Mouse (Mus musculus) heart, postnatal 0 days (tissue): Measurements from ENCODE around the gene Dot1l. TPM values are rescaled to one million over a fixed set of nuclear protein-coding genes. Genes with fewer than 3 reads are reported as not detected.

Source experiments
- ATAC-seq: fragments of 200-750 bp; cut with Nextera tagmentation; 2 replicates; pipeline ENCODE4 v1.8.0; 2017; ENCODE audit warnings: low read depth, moderate number of reproducible peaks, moderate library complexity; ENCODE audit not compliant: insufficient read depth
- DNase-seq: peaks from one replicate; pipeline ENCODE4 v3.0.0-alpha.2; 2016; ENCODE audit warnings: low spot score
- H3K27ac ChIP-seq: fragments of 300-500 bp; sonication (generic); 2 replicates; pipeline ENCODE4 v1.5.1; 2014; ENCODE audit warnings: low read depth, mild to moderate bottlenecking
- H3K27me3 ChIP-seq: fragments of 300-500 bp; sonication (generic); 2 replicates; pipeline ENCODE4 v1.6.1; 2014; ENCODE audit warnings: low read length, mixed read lengths; ENCODE audit not compliant: control insufficient read depth, insufficient read depth
- H3K36me3 ChIP-seq: fragments of 300-500 bp; sonication (generic); replicated peaks from 2 replicates; pipeline ENCODE4 v1.6.1; 2014; ENCODE audit warnings: low read length, mixed read lengths; ENCODE audit not compliant: control insufficient read depth, insufficient read depth
- H3K4me1 ChIP-seq: fragments of 300-500 bp; sonication (generic); 2 replicates; pipeline ENCODE4 v1.6.1; 2014; ENCODE audit warnings: antibody characterized with exemption; ENCODE audit not compliant: control insufficient read depth, insufficient read depth
- H3K4me2 ChIP-seq: fragments of 300-500 bp; sonication (generic); 2 replicates; pipeline ENCODE4 v1.6.1; 2014; ENCODE audit warnings: low read depth, mild to moderate bottlenecking, low read length, moderate library complexity
- H3K4me3 ChIP-seq: fragments of 300-500 bp; sonication (generic); 2 replicates; pipeline ENCODE4 v1.5.1; 2014; ENCODE audit warnings: low read depth, low read length
- H3K9ac ChIP-seq: fragments of 300-500 bp; sonication (generic); replicated peaks from 2 replicates; pipeline ENCODE4 v1.6.1; 2014; ENCODE audit warnings: low read depth, low read length, mixed read lengths
- H3K9me3 ChIP-seq: fragments of 300-500 bp; sonication (generic); replicated peaks from 2 replicates; pipeline ENCODE4 v1.6.1; 2016; ENCODE audit warnings: low read length; ENCODE audit not compliant: control insufficient read depth
- CTCF ChIP-seq: IDR thresholded peaks from 2 replicates; pipeline ENCODE4 v1.5.1; 2016; ENCODE audit warnings: antibody characterized with exemption, control low read depth, low read depth
- EP300 ChIP-seq: IDR thresholded peaks from 2 replicates; pipeline ENCODE4 v1.6.1; 2016; ENCODE audit warnings: antibody characterized with exemption, low read depth
- WGBS: fragments of 180-500 bp; shearing (Covaris S2); extraction: QIAGEN DNeasy Blood & Tissue Kit; methylation state at CpG from one replicate; pipeline ENCODE4 v1.1.7; 2014; 5-methylcytosine and 5-hydroxymethylcytosine counted together
- polyA plus RNA-seq: library from polyadenylated mRNA; unstranded; fragments of >200 nt; fragmentation: Nextera tagmentation; extraction: Ambion mirVana; gene quantifications from 2 replicates; pipeline ENCODE4 v1.2.1, GENCODE M21; 2015
- total RNA-seq: library from RNA; depleted of rRNA; stranded (reverse); fragments of >200 nt; gene quantifications from 2 replicates; pipeline ENCODE4 v1.2.3, GENCODE M21; 2014; ENCODE audit warnings: low replicate concordance

The Dot1l gene
- total and polyA plus RNA-seq, 2 experiments from 2014 or later, result 14.0 to 19.4 TPM

GRCm38 (mm10) chr10:80732611-80733101, 22.4 kb upstream of the Dot1l start:
- Histone ChIP-seq H3K9ac (no peak overlapping the region), H3K4me1 (peaks cover 10% of the 10 kb centered on the region; the same call in 1 of the 2 replicates), H3K9me3 (no peaks in the 10 kb centered on the region), H3K4me3 (no peak overlapping the region), H3K4me2 (no peak overlapping the region), H3K36me3 (peaks cover 55% of the 10 kb centered on the region), H3K27ac (no peak overlapping the region), H3K27me3 (no peaks in the 10 kb centered on the region)
- ATAC-seq (no peak), DNase-seq (no peak)
- WGBS, result 77% methylated on average over 6 of the region's 6 CpGs
- no peak for TF ChIP-seq EP300
- no peak for TF ChIP-seq CTCF

- Histone ChIP-seq H3K4me3 (no peak overlapping the region), H3K27ac (0 out of 2 replicates have a peak overlapping the region, but pooled peaks have one; percentile 25), H3K27me3 (no peaks in the 10 kb centered on the region), H3K36me3 (peaks cover 17% of the 10 kb centered on the region), H3K4me2 (no peak overlapping the region), H3K4me1 (peaks cover 21% of the 10 kb centered on the region), H3K9me3 (no peaks in the 10 kb centered on the region), H3K9ac (no peak overlapping the region; the same call in 1 of the 2 replicates)
- no peak for DNase-seq
- TF ChIP-seq CTCF (no peak), EP300 (no peak)
- WGBS, result 29% methylated on average over 5 of the region's 5 CpGs
- no peak for ATAC-seq
Measured at GRCm38 (mm10) chr10:80736731-80737130, 18.3 kb upstream of the Dot1l start.

- Histone ChIP-seq H3K36me3 (peaks cover 7% of the 10 kb centered on the region; the same call in 1 of the 2 replicates), H3K4me2 (no peak overlapping the region), H3K9me3 (no peaks in the 10 kb centered on the region), H3K4me1 (peaks cover 26% of the 10 kb centered on the region), H3K27me3 (no peaks in the 10 kb centered on the region), H3K4me3 (no peak overlapping the region), H3K27ac (no peak overlapping the region), H3K9ac (no peak overlapping the region)
- TF ChIP-seq CTCF (peak; percentile 24), EP300 (no peak)
- ATAC-seq (no peak), DNase-seq (no peak)
- 67% methylated on average over 1 of the region's 1 CpGs for WGBS
Measured at GRCm38 (mm10) chr10:80738657-80739056, 16.3 kb upstream of the Dot1l start.

- no peaks in the 10 kb centered on the region; the same call in 1 of the 2 replicates for H3K36me3 ChIP-seq
- H3K27me3 ChIP-seq, result no peaks in the 10 kb centered on the region
- WGBS, result 7% methylated on average over 5 of the region's 5 CpGs
- TF ChIP-seq EP300 (no peak), CTCF (no peak)
- H3K9ac ChIP-seq, result peak overlapping the region; percentile 96
- ATAC-seq (no peak), DNase-seq (no peak)
- H3K4me2 ChIP-seq, result peak overlapping the region; percentile 95
- peaks cover 26% of the 10 kb centered on the region for H3K4me1 ChIP-seq
- peak overlapping the region; percentile 98 for H3K4me3 ChIP-seq
- H3K9me3 ChIP-seq, result no peaks in the 10 kb centered on the region
- peak overlapping the region; percentile 80 for H3K27ac ChIP-seq
Measured at GRCm38 (mm10) chr10:80741146-80741545, 13.9 kb upstream of the Dot1l start.

- H3K4me2 ChIP-seq, result peak overlapping the region; percentile 95
- under 1% methylated on average over 46 of the region's 46 CpGs for whole genome bisulfite sequencing
- H3K9ac ChIP-seq, result peak overlapping the region; percentile 96
- peaks cover 20% of the 10 kb centered on the region for H3K4me1 ChIP-seq
- H3K4me3 ChIP-seq, result peak overlapping the region; percentile 98
- H3K9me3 ChIP-seq, result no peaks in the 10 kb centered on the region
- H3K27ac ChIP-seq, result peak overlapping the region; percentile 80
- TF ChIP-seq CTCF (no peak), EP300 (no peak)
- H3K36me3 ChIP-seq, result no peaks in the 10 kb centered on the region; the same call in 1 of the 2 replicates
- peak; percentile 25 for ATAC-seq
- H3K27me3 ChIP-seq, result no peaks in the 10 kb centered on the region
- no peak for DNase-seq
Measured at GRCm38 (mm10) chr10:80741634-80742179, 13.3 kb upstream of the Dot1l start.
